Mouse (Mus musculus) liver, adult 2 months (tissue): Measurements from ENCODE around the gene Wwox.

Experiments
- CTCF ChIP-seq: fragments of 200-500 bp; IDR thresholded peaks from 2 replicates; pipeline ENCODE4 v1.5.1; 2011; ENCODE audit warnings: low read depth, low read length, control low read depth
- POLR2A ChIP-seq: fragments of 200-500 bp; IDR thresholded peaks from 2 replicates; pipeline ENCODE4 v1.6.1; 2011; ENCODE audit warnings: low read length, control low read depth; ENCODE audit not compliant: insufficient read depth; ENCODE audit errors: extremely low read depth

GRCm38 (mm10) chr8:114670801-114671200 is 231.3 kb downstream of the Wwox start:
- TF ChIP-seq POLR2A, result no peak
- no peak for TF ChIP-seq CTCF
